Mouse (Mus musculus): ENCODE measurements around the gene Cotl1. TPM values are rescaled to one million over a fixed set of nuclear protein-coding genes. Genes with fewer than 3 reads are reported as not detected.

Gene Cotl1
- polyA plus RNA-seq, 1 experiment, result 144 TPM

GRCm38 (mm10) chr8:119765761-119766444, 74.4 kb downstream of the Cotl1 start:
- Histone ChIP-seq H3K79me2 (ENCODE audit: control insufficient read depth, insufficient read depth) (no peaks in the 10 kb centered on the region), H3K36me3 (ENCODE audit: control insufficient read depth, insufficient read depth) (no peaks in the 10 kb centered on the region), H3K4me3 (no peak overlapping the region), H3ac (ENCODE audit: control insufficient read depth, insufficient read length) (no peak overlapping the region), H3K4me2 (ENCODE audit: low read depth) (no peak overlapping the region), H3K27me3 (ENCODE audit: control insufficient read depth, insufficient read depth, insufficient read length) (no peaks in the 10 kb centered on the region)
- TF ChIP-seq TCF3 (IDR thresholded peaks at IDR 0.05; ENCODE audit: insufficient read length, low read depth) (no peak), TCF12 (IDR thresholded peaks at IDR 0.05; ENCODE audit: insufficient read depth, poor library complexity, severe bottlenecking) (no peak), POLR2A (IDR thresholded peaks at IDR 0.05; ENCODE audit: insufficient read length, low read depth) (no peak), POLR2AphosphoS2 (IDR thresholded peaks at IDR 0.05; ENCODE audit: insufficient read length, low read depth) (no peak), MAX (IDR thresholded peaks at IDR 0.05; ENCODE audit: low read depth) (no peak), USF1 (IDR thresholded peaks at IDR 0.05; ENCODE audit: low read depth) (no peak), MYOG (IDR thresholded peaks at IDR 0.05; ENCODE audit: control insufficient read depth in 1 of 3, insufficient read depth in 1 of 3, insufficient read length in 2 of 3, low read depth in 2 of 3) (no peak)

- TF ChIP-seq POLR2A (IDR thresholded peaks at IDR 0.05; ENCODE audit: insufficient read length, low read depth) (no peak), USF1 (IDR thresholded peaks at IDR 0.05; ENCODE audit: low read depth) (no peak), MAX (IDR thresholded peaks at IDR 0.05; ENCODE audit: low read depth) (no peak), SRF (IDR thresholded peaks at IDR 0.05; ENCODE audit: control insufficient read depth, insufficient read length, low read depth) (no peak), E2F4 (IDR thresholded peaks at IDR 0.05; ENCODE audit: insufficient read depth) (no peak), REST (IDR thresholded peaks at IDR 0.05; ENCODE audit: insufficient read depth, insufficient read length) (no peak), TCF12 (IDR thresholded peaks at IDR 0.05; ENCODE audit: insufficient read depth, poor library complexity, severe bottlenecking) (no peak), POLR2AphosphoS2 (IDR thresholded peaks at IDR 0.05; ENCODE audit: insufficient read length, low read depth) (no peak), CEBPB (IDR thresholded peaks at IDR 0.05; ENCODE audit: insufficient read depth, poor library complexity, severe bottlenecking) (no peak), MYOG (IDR thresholded peaks at IDR 0.05; ENCODE audit: control insufficient read depth in 1 of 3, insufficient read depth in 1 of 3, insufficient read length in 2 of 3, low read depth in 2 of 3) (no peak), MYOD1 (IDR thresholded peaks at IDR 0.05; ENCODE audit: control insufficient read depth in 1 of 3, insufficient read length in 2 of 3, low read depth in 2 of 3) (no peak), TCF3 (IDR thresholded peaks at IDR 0.05; ENCODE audit: insufficient read length, low read depth) (no peak)
- no peak overlapping the region for H3K4me2 ChIP-seq (ENCODE audit: low read depth)
- no peaks in the 10 kb centered on the region for H3K79me2 ChIP-seq (ENCODE audit: control insufficient read depth, insufficient read depth)
- H3K36me3 ChIP-seq (ENCODE audit: control insufficient read depth, insufficient read depth), result no peaks in the 10 kb centered on the region
- H3ac ChIP-seq (ENCODE audit: control insufficient read depth, insufficient read length), result no peak overlapping the region
- no peaks in the 10 kb centered on the region for H3K27me3 ChIP-seq (ENCODE audit: control insufficient read depth, insufficient read depth, insufficient read length)
- no peak overlapping the region for H3K4me3 ChIP-seq
Measured at GRCm38 (mm10) chr8:119765311-119765710, 75.0 kb downstream of the Cotl1 start.

GRCm38 (mm10) chr8:119762226-119763220, 77.8 kb downstream of the Cotl1 start:
- Histone ChIP-seq H3K79me2 (ENCODE audit: control insufficient read depth, insufficient read depth) (no peaks in the 10 kb centered on the region), H3K4me3 (no peak overlapping the region), H3K36me3 (ENCODE audit: control insufficient read depth, insufficient read depth) (no peaks in the 10 kb centered on the region), H3K27me3 (ENCODE audit: control insufficient read depth, insufficient read depth, insufficient read length) (no peaks in the 10 kb centered on the region), H3ac (ENCODE audit: control insufficient read depth, insufficient read length) (no peak overlapping the region), H3K4me2 (ENCODE audit: low read depth) (no peak overlapping the region)
- TF ChIP-seq TCF12 (IDR thresholded peaks at IDR 0.05; ENCODE audit: insufficient read depth, poor library complexity, severe bottlenecking), result no peak
- TF ChIP-seq USF1 (IDR thresholded peaks at IDR 0.05; ENCODE audit: low read depth), result no peak
- TF ChIP-seq POLR2AphosphoS2 (IDR thresholded peaks at IDR 0.05; ENCODE audit: insufficient read length, low read depth), result no peak

GRCm38 (mm10) chr8:119761692-119762091, 78.7 kb downstream of the Cotl1 start:
- TF ChIP-seq E2F4 (IDR thresholded peaks at IDR 0.05; ENCODE audit: insufficient read depth) (no peak), USF1 (IDR thresholded peaks at IDR 0.05; ENCODE audit: low read depth) (no peak), POLR2A (IDR thresholded peaks at IDR 0.05; ENCODE audit: insufficient read length, low read depth) (no peak), MAX (IDR thresholded peaks at IDR 0.05; ENCODE audit: low read depth) (no peak), MYOD1 (IDR thresholded peaks at IDR 0.05; ENCODE audit: control insufficient read depth in 1 of 3, insufficient read length in 2 of 3, low read depth in 2 of 3) (no peak), REST (IDR thresholded peaks at IDR 0.05; ENCODE audit: insufficient read depth, insufficient read length) (no peak), SRF (IDR thresholded peaks at IDR 0.05; ENCODE audit: control insufficient read depth, insufficient read length, low read depth) (no peak)
- H3K27me3 ChIP-seq (ENCODE audit: control insufficient read depth, insufficient read depth, insufficient read length), result no peaks in the 10 kb centered on the region
- H3ac ChIP-seq (ENCODE audit: control insufficient read depth, insufficient read length), result no peak overlapping the region
- no peaks in the 10 kb centered on the region for H3K79me2 ChIP-seq (ENCODE audit: control insufficient read depth, insufficient read depth)
- H3K4me3 ChIP-seq, result no peak overlapping the region
- H3K36me3 ChIP-seq (ENCODE audit: control insufficient read depth, insufficient read depth), result no peaks in the 10 kb centered on the region
- no peak overlapping the region for H3K4me2 ChIP-seq (ENCODE audit: low read depth)

Other genes starting within 250 kb of the Cotl1 start
- gene Taf1c, start 235.3 kb downstream of the Cotl1 start, polyA plus RNA-seq (2012; fragmentation: generic; extraction: Trizol), result 6.8 TPM
- not detected for gene Adad2, start 227.8 kb downstream of the Cotl1 start, polyA plus RNA-seq (2012; fragmentation: generic; extraction: Trizol)
- gene Kcng4, start 204.9 kb downstream of the Cotl1 start, polyA plus RNA-seq (2012; fragmentation: generic; extraction: Trizol), result not detected
- 1.1 TPM for gene Wfdc1, start 174.2 kb downstream of the Cotl1 start, polyA plus RNA-seq (2012; fragmentation: generic; extraction: Trizol)
- gene Atp2c2, start 140.5 kb downstream of the Cotl1 start, polyA plus RNA-seq (2012; fragmentation: generic; extraction: Trizol), result 0.05 TPM
- gene Tldc1, start 62.1 kb downstream of the Cotl1 start, polyA plus RNA-seq (2012; fragmentation: generic; extraction: Trizol), result 9.6 TPM
- gene Klhl36, start 21.7 kb upstream of the Cotl1 start, polyA plus RNA-seq (2012; fragmentation: generic; extraction: Trizol), result 4.0 TPM
- 59.3 TPM for gene Usp10, start 69.8 kb upstream of the Cotl1 start, polyA plus RNA-seq (2012; fragmentation: generic; extraction: Trizol)
- 15.3 TPM for gene Gm20388, start 70.3 kb upstream of the Cotl1 start, polyA plus RNA-seq (2012; fragmentation: generic; extraction: Trizol)
- gene Crispld2, start 151.9 kb upstream of the Cotl1 start, polyA plus RNA-seq (2012; fragmentation: generic; extraction: Trizol), result 0.07 TPM

Data from myocyte (in vitro differentiated cells).